Mouse (Mus musculus): ENCODE measurements around the gene Mcm9. TPM values are rescaled to one million over a fixed set of nuclear protein-coding genes. Genes with fewer than 3 reads are reported as not detected.
A peak's percentile ranks its signal among the peaks of the same experiment; 100 is the strongest.

The Mcm9 gene
- polyA plus RNA-seq, 1 experiment from 2014 or later = 5.6 TPM

DNA sequence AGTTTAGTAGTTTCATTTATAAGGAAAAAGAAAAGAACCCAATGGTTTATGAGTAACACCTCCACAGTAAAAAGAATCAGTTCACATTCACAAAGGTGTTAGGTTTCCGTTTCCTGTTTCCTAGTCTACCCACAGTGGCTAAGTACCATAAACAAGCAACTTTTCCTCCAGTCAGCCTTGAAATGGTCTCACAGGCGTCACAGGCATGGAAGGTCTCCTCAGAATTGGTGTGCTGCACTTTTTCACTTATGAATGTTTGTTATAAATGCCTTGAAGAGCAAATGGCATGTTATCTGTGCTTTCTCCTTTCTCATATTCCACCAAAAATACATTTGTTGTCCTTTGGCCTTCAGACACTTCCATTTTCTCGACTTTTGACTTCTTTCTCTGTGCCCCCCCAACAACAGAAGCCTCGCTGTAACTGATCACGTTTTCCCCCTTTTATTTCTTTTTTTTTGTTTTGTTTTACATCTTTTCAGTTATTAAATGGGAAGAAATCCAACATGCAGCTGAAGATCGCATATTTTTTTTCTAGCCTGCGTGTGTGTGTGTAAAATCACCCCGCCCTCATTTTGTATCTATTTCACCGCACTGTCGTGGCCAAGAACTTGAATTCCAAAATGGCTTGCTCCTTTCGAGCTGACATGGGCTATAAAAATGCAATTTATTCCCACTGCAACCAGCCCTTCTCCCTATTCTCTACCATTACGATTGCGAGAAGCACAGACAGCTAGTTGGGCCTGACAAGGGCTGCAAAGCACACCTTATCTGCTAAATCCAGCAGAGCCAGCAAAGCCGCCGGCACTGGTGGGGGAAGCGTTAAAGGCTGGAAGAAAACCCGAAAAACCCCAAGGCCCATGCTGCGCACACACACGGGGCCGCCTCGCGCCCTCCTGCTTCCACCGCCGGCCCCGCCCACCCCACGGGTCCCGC lies 34.2 kb downstream of the Mcm9 start:
- peak; percentile 94 for ATAC-seq
- no peaks in the 10 kb centered on the region for H3K36me3 ChIP-seq (ENCODE audit: control insufficient read depth, insufficient read depth, low read length)
- H3K27ac ChIP-seq (ENCODE audit: low read length) = peak overlapping the region; percentile 99
- no peaks in the 10 kb centered on the region for H3K27me3 ChIP-seq (ENCODE audit: control insufficient read depth, insufficient read depth, low read depth, low read length)
- H3K4me1 ChIP-seq (ENCODE audit: control insufficient read depth, insufficient read depth, low read length) = peaks cover 30% of the 10 kb centered on the region
- WGBS = 9% methylated on average over 20 of the region's 27 CpGs
- H3K4me3 ChIP-seq (ENCODE audit: low read depth, low read length) = peak overlapping the region; percentile 97
- peak overlapping the region; percentile 69 for H3K4me2 ChIP-seq (ENCODE audit: low read length)
- H3K9ac ChIP-seq (ENCODE audit: low read depth, low read length) = peak overlapping the region; percentile 82
- no peaks in the 10 kb centered on the region for H3K9me3 ChIP-seq (replicated peaks; ENCODE audit: control insufficient read depth, low read length, poor library complexity, severe bottlenecking)

DNA sequence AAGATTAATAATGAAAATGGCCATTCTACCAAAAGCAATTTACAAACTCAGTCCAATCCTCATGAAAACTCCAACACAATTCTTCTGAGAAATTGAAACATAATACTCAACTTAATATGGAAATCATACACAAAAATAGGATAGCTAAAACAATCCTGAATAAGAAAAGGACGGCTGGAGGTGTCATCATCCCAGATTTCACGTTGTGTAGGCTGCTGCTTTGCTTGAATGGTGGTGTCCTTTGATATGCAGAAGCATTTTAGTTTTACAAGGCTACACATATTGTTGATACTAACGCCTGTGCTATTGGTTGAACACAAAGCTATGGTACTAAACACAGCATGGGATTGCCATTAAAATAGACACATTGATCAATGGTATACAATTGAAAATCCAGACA lies 44.5 kb downstream of the Mcm9 start:
- ATAC-seq = no peak
- Histone ChIP-seq H3K27me3 (ENCODE audit: control insufficient read depth, insufficient read depth, low read depth, low read length) (no peaks in the 10 kb centered on the region), H3K27ac (ENCODE audit: low read length) (no peak overlapping the region), H3K9me3 (replicated peaks; ENCODE audit: control insufficient read depth, low read length, poor library complexity, severe bottlenecking) (no peaks in the 10 kb centered on the region), H3K9ac (ENCODE audit: low read depth, low read length) (no peak overlapping the region), H3K4me2 (ENCODE audit: low read length) (no peak overlapping the region), H3K4me3 (ENCODE audit: low read depth, low read length) (no peak overlapping the region), H3K36me3 (ENCODE audit: control insufficient read depth, insufficient read depth, low read length) (no peaks in the 10 kb centered on the region), H3K4me1 (ENCODE audit: control insufficient read depth, insufficient read depth, low read length) (peaks cover 4% of the 10 kb centered on the region; the same call in 1 of the 2 replicates)
- 58% methylated on average over 3 of the region's 3 CpGs for WGBS

DNA sequence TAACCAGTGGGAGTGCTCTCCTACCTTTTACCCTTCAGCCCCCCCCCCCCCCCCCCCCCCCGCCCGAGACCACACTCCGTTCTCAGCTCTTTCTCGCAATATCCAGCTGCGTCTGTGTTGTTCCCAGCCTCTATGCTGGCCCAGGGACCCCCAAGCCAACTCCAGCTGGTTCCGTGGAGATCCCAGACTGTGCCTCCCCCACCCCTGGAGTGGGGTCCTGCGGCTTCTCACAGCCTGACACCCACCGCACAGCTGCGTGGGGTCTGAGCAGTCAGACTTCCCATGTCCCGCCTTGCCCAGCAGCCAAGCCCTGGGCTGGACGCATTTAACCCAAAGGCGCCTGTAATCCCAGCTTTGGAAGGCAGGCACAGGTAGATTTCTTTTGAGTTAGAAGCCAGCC lies 49.2 kb downstream of the Mcm9 start:
- Histone ChIP-seq H3K4me2 (ENCODE audit: low read length) (peak overlapping the region; percentile 66), H3K27ac (ENCODE audit: low read length) (no peak overlapping the region), H3K27me3 (ENCODE audit: control insufficient read depth, insufficient read depth, low read depth, low read length) (no peaks in the 10 kb centered on the region), H3K9ac (ENCODE audit: low read depth, low read length) (peak overlapping the region; percentile 50; the same call in 1 of the 2 replicates), H3K36me3 (ENCODE audit: control insufficient read depth, insufficient read depth, low read length) (no peaks in the 10 kb centered on the region), H3K4me3 (ENCODE audit: low read depth, low read length) (peak overlapping the region; percentile 37), H3K4me1 (ENCODE audit: control insufficient read depth, insufficient read depth, low read length) (peaks cover 11% of the 10 kb centered on the region; the same call in 1 of the 2 replicates), H3K9me3 (replicated peaks; ENCODE audit: control insufficient read depth, low read length, poor library complexity, severe bottlenecking) (no peaks in the 10 kb centered on the region)
- 34% methylated on average over 7 of the region's 12 CpGs for WGBS
- ATAC-seq = peak; percentile 59

DNA sequence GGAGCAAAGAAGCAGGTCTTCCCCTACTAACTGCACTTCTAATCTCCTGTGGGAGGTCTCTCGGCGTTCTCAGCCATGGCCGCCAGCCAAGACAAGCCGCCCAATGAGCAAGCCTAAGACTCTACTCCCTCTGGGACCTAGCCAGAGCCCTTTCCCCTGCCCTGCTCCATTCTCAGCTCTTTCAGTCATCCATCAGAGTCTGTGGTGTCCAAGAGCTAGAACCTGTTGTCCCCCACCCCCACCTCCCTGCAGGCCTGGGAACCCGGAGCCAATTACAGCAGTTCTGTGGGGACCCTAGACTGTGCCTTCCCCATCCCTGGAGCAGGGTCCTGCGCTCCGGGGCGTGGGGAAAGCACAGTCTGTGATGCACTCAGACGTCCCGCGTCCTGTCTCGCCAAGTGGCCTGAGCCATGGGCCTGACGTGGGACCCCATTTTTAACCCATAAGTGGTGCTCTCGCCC lies 49.6 kb downstream of the Mcm9 start:
- no peaks in the 10 kb centered on the region for H3K27me3 ChIP-seq (ENCODE audit: control insufficient read depth, insufficient read depth, low read depth, low read length)
- 12% methylated on average over 14 of the region's 14 CpGs for WGBS
- peak overlapping the region; percentile 66 for H3K4me2 ChIP-seq (ENCODE audit: low read length)
- H3K4me3 ChIP-seq (ENCODE audit: low read depth, low read length) = peak overlapping the region; percentile 37
- H3K27ac ChIP-seq (ENCODE audit: low read length) = no peak overlapping the region
- peak overlapping the region; percentile 50; the same call in 1 of the 2 replicates for H3K9ac ChIP-seq (ENCODE audit: low read depth, low read length)
- peaks cover 11% of the 10 kb centered on the region; the same call in 1 of the 2 replicates for H3K4me1 ChIP-seq (ENCODE audit: control insufficient read depth, insufficient read depth, low read length)
- no peaks in the 10 kb centered on the region for H3K9me3 ChIP-seq (replicated peaks; ENCODE audit: control insufficient read depth, low read length, poor library complexity, severe bottlenecking)
- H3K36me3 ChIP-seq (ENCODE audit: control insufficient read depth, insufficient read depth, low read length) = no peaks in the 10 kb centered on the region
- ATAC-seq = peak; percentile 89

DNA sequence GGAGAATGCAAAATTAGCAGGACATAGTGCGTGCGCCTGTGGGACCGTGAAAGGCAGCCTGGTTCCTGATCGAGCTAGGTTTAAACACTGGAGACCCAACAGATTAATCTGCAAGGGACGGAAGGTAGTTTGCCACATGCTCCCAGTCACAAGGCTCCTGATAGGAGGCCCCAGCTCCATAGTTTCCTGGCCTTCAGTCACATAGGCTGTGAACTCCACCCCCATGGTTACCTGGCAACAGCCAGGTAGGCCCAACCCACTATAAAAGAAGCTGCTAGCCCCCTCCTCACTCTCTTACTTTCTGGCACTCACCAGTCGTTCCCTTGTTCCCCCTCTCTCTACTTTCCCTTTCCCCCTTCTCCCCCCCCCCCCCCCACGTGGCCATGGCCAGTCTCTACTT lies 50.1 kb downstream of the Mcm9 start:
- peak; percentile 71 for ATAC-seq
- Histone ChIP-seq H3K9me3 (replicated peaks; ENCODE audit: control insufficient read depth, low read length, poor library complexity, severe bottlenecking) (no peaks in the 10 kb centered on the region), H3K36me3 (ENCODE audit: control insufficient read depth, insufficient read depth, low read length) (no peaks in the 10 kb centered on the region), H3K4me1 (ENCODE audit: control insufficient read depth, insufficient read depth, low read length) (peaks cover 11% of the 10 kb centered on the region; the same call in 1 of the 2 replicates), H3K27me3 (ENCODE audit: control insufficient read depth, insufficient read depth, low read depth, low read length) (no peaks in the 10 kb centered on the region), H3K27ac (ENCODE audit: low read length) (no peak overlapping the region), H3K9ac (ENCODE audit: low read depth, low read length) (no peak overlapping the region), H3K4me2 (ENCODE audit: low read length) (peak overlapping the region; percentile 66), H3K4me3 (ENCODE audit: low read depth, low read length) (peak overlapping the region; percentile 37)
- 26% methylated on average over 7 of the region's 7 CpGs for WGBS

DNA sequence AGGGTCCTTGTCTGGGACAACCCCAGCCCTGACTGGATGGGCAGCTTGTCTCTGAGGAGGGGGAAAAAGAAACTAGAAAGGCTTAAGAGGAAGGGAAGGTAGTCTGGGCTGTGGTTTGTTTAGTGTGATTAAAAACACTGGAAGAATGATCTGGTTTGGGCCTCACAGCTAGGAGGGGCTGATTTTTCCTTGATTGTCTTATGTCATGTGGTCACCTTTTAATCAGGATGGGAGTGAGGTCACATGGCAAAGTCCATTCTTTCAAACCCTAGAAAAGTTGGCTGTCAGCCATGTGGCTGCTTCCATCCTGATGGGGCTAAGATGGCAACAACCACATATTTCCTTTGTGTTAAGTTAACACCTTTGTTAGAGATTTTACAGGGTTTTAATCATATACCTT lies 61.7 kb downstream of the Mcm9 start:
- no peaks in the 10 kb centered on the region for H3K4me1 ChIP-seq (ENCODE audit: control insufficient read depth, insufficient read depth, low read length)
- H3K9ac ChIP-seq (ENCODE audit: low read depth, low read length) = no peak overlapping the region
- no peak overlapping the region for H3K27ac ChIP-seq (ENCODE audit: low read length)
- H3K36me3 ChIP-seq (ENCODE audit: control insufficient read depth, insufficient read depth, low read length) = no peaks in the 10 kb centered on the region
- H3K9me3 ChIP-seq (replicated peaks; ENCODE audit: control insufficient read depth, low read length, poor library complexity, severe bottlenecking) = no peaks in the 10 kb centered on the region
- H3K4me2 ChIP-seq (ENCODE audit: low read length) = no peak overlapping the region
- ATAC-seq = no peak
- H3K27me3 ChIP-seq (ENCODE audit: control insufficient read depth, insufficient read depth, low read depth, low read length) = no peaks in the 10 kb centered on the region
- no peak overlapping the region for H3K4me3 ChIP-seq (ENCODE audit: low read depth, low read length)

DNA sequence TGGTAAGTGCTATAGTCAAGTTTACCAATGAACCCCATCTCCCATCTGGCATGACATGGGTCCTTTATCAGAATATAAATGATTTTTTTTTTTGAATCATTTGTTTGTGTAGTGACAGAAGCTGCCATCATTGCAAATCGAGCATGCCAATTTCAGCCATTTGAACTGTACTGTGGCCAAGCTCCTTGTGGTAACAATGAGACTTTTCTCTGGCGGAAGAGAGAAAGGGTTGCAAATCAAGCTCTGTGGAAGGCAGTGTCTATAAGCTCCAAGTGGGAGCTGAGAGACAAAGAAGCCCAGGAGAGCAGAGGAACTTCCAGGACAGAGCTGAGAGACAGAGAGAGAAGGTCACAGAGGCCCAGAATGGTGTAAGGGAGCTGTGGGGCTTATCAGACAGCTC lies 64.7 kb downstream of the Mcm9 start:
- H3K9me3 ChIP-seq (replicated peaks; ENCODE audit: control insufficient read depth, low read length, poor library complexity, severe bottlenecking) = no peaks in the 10 kb centered on the region
- H3K4me3 ChIP-seq (ENCODE audit: low read depth, low read length) = no peak overlapping the region
- no peaks in the 10 kb centered on the region for H3K27me3 ChIP-seq (ENCODE audit: control insufficient read depth, insufficient read depth, low read depth, low read length)
- H3K4me1 ChIP-seq (ENCODE audit: control insufficient read depth, insufficient read depth, low read length) = no peaks in the 10 kb centered on the region
- 71% methylated on average over 2 of the region's 2 CpGs for WGBS
- H3K36me3 ChIP-seq (ENCODE audit: control insufficient read depth, insufficient read depth, low read length) = no peaks in the 10 kb centered on the region
- no peak overlapping the region for H3K9ac ChIP-seq (ENCODE audit: low read depth, low read length)
- H3K27ac ChIP-seq (ENCODE audit: low read length) = no peak overlapping the region
- H3K4me2 ChIP-seq (ENCODE audit: low read length) = no peak overlapping the region
- ATAC-seq = no peak

DNA sequence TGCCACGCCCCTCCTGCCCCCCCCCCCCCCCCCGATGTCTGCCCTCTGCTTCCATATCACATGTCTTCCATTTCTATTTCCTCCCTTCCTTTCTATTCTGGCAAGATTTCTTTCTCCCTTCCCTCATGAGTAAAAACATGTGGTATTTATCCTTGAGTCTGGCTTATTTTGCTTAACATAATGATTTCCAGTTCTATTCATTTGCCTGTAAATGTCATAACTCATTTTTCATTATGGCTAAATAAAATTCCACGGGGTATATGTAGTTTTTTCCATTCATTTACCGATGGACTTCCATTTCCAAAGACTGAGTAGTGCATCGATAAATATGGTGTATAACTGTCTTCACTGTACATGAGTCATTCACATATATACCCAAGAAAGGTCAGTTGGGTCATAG lies 68.2 kb downstream of the Mcm9 start:
- Histone ChIP-seq H3K4me2 (ENCODE audit: low read length) (no peak overlapping the region), H3K36me3 (ENCODE audit: control insufficient read depth, insufficient read depth, low read length) (no peaks in the 10 kb centered on the region), H3K9ac (ENCODE audit: low read depth, low read length) (no peak overlapping the region), H3K27ac (ENCODE audit: low read length) (no peak overlapping the region), H3K9me3 (replicated peaks; ENCODE audit: control insufficient read depth, low read length, poor library complexity, severe bottlenecking) (no peaks in the 10 kb centered on the region), H3K4me1 (ENCODE audit: control insufficient read depth, insufficient read depth, low read length) (no peaks in the 10 kb centered on the region), H3K4me3 (ENCODE audit: low read depth, low read length) (no peak overlapping the region), H3K27me3 (ENCODE audit: control insufficient read depth, insufficient read depth, low read depth, low read length) (no peaks in the 10 kb centered on the region)
- 90% methylated on average over 4 of the region's 5 CpGs for WGBS
- ATAC-seq = no peak

DNA sequence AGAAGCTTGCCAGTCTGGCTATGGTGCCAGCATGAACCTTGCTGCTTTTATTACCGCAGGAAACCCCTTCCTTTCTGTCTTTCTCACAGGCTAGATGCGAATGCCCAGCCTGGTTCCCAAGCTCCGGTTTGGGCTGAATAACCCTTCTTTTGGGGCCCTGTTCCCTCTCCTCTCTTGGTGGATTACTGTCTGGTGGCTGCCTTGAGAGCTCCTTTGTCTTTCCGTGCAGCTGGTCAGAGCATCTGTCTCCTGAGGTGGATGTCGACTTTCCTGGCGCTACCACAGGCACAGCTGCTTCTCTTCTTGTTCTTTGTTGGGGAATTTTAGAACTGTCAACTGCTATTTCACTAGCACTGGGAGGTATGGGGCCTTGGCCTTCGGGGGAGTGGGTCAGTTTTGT lies 92.6 kb downstream of the Mcm9 start:
- no peak overlapping the region for H3K4me3 ChIP-seq (ENCODE audit: low read depth, low read length)
- H3K4me2 ChIP-seq (ENCODE audit: low read length) = no peak overlapping the region
- H3K9me3 ChIP-seq (replicated peaks; ENCODE audit: control insufficient read depth, low read length, poor library complexity, severe bottlenecking) = no peaks in the 10 kb centered on the region
- H3K4me1 ChIP-seq (ENCODE audit: control insufficient read depth, insufficient read depth, low read length) = no peaks in the 10 kb centered on the region
- H3K36me3 ChIP-seq (ENCODE audit: control insufficient read depth, insufficient read depth, low read length) = 0 out of 2 replicates have a peak, but pooled peaks cover 3% of the 10 kb centered on the region
- H3K27ac ChIP-seq (ENCODE audit: low read length) = no peak overlapping the region
- ATAC-seq = no peak
- H3K27me3 ChIP-seq (ENCODE audit: control insufficient read depth, insufficient read depth, low read depth, low read length) = no peaks in the 10 kb centered on the region
- no peak overlapping the region for H3K9ac ChIP-seq (ENCODE audit: low read depth, low read length)
- 68% methylated on average over 7 of the region's 7 CpGs for WGBS

Measured in midbrain, embryonic 16.5 days (tissue).